Comparison of ENCODE assay signal across 9 mouse cellular contexts in genomic region chr16:34902294-34902680, GRCm38 (mm10).
DNase-seq lines count a peak whose midpoint lies in the region; ATAC-seq and TF ChIP-seq lines count a peak whose summit lies in the region.
"Had no signal": no experiment of that assay in that cellular context is flagged by ENCODE, and none has a peak within 500 bp of the region (broad histone marks: within the 10 kb centered on the region; RNA-seq: fewer than 3 reads in every experiment).

No protein-coding gene starts in this region.

- peaks cover 8% of the 10 kb centered on the region; the same call in 1 of the 2 replicates for H3K4me1 ChIP-seq in heart, embryonic 11.5 days (ENCODE audit: control insufficient read depth, insufficient read depth, low read length)
- H3K4me1 ChIP-seq in forebrain, embryonic 15.5 days, result peaks cover 23% of the 10 kb centered on the region
- peaks cover 28% of the 10 kb centered on the region for H3K4me1 ChIP-seq in hindbrain, embryonic 15.5 days (replicated peaks)
- H3K4me1 ChIP-seq in midbrain, embryonic 11.5 days (ENCODE audit: control insufficient read depth, insufficient read depth, low read length), result peaks cover 17% of the 10 kb centered on the region
- peaks cover 28% of the 10 kb centered on the region for H3K4me1 ChIP-seq in stomach, embryonic 16.5 days (ENCODE audit: control insufficient read depth, insufficient read depth, low read length)

- peak; percentile 74 for TF ChIP-seq CTCF in left cerebral cortex, adult 2 months (IDR thresholded peaks at IDR 0.05)

- H3K4me2 ChIP-seq in heart, embryonic 11.5 days, result no peak overlapping the region
- H3K4me2 ChIP-seq in forebrain, embryonic 15.5 days (replicated peaks), result no peak overlapping the region
- no peak overlapping the region for H3K4me2 ChIP-seq in hindbrain, embryonic 15.5 days
- H3K4me2 ChIP-seq in midbrain, embryonic 11.5 days, result no peak overlapping the region
- H3K4me2 ChIP-seq in stomach, embryonic 16.5 days (ENCODE audit: low read depth, low read length), result no peak overlapping the region

- no peaks in the 10 kb centered on the region for H3K36me3 ChIP-seq in heart, embryonic 11.5 days (ENCODE audit: control insufficient read depth, insufficient read depth, low read length)
- no peaks in the 10 kb centered on the region for H3K36me3 ChIP-seq in forebrain, embryonic 15.5 days
- no peaks in the 10 kb centered on the region for H3K36me3 ChIP-seq in hindbrain, embryonic 15.5 days
- H3K36me3 ChIP-seq in midbrain, embryonic 11.5 days (ENCODE audit: control insufficient read depth, insufficient read depth, low read length), result no peaks in the 10 kb centered on the region
- H3K36me3 ChIP-seq in stomach, embryonic 16.5 days (ENCODE audit: control insufficient read depth, insufficient read depth, low read length), result no peaks in the 10 kb centered on the region

- H3K27ac ChIP-seq in heart, embryonic 11.5 days (ENCODE audit: low read depth, low read length), result no peak overlapping the region
- H3K27ac ChIP-seq in forebrain, embryonic 15.5 days (replicated peaks), result no peak overlapping the region
- no peak overlapping the region for H3K27ac ChIP-seq in hindbrain, embryonic 15.5 days (replicated peaks)
- H3K27ac ChIP-seq in left cerebral cortex, adult 2 months, result no peak overlapping the region
- no peak overlapping the region for H3K27ac ChIP-seq in midbrain, embryonic 11.5 days (ENCODE audit: low read depth, low read length)
- H3K27ac ChIP-seq in stomach, embryonic 16.5 days (ENCODE audit: low read length), result peak overlapping the region; percentile 57; the same call in 1 of the 2 replicates

- peaks cover 14% of the 10 kb centered on the region for H3K27me3 ChIP-seq in heart, embryonic 11.5 days (ENCODE audit: control insufficient read depth, insufficient read depth, low read length)
- no peaks in the 10 kb centered on the region for H3K27me3 ChIP-seq in forebrain, embryonic 15.5 days
- no peaks in the 10 kb centered on the region for H3K27me3 ChIP-seq in hindbrain, embryonic 15.5 days
- H3K27me3 ChIP-seq in midbrain, embryonic 11.5 days (ENCODE audit: control insufficient read depth, insufficient read depth, low read length), result no peaks in the 10 kb centered on the region
- H3K27me3 ChIP-seq in stomach, embryonic 16.5 days (ENCODE audit: control insufficient read depth, insufficient read depth, low read length), result 0 out of 2 replicates have a peak, but pooled peaks cover 3% of the 10 kb centered on the region

- no peak overlapping the region for H3K4me3 ChIP-seq in heart, embryonic 11.5 days (ENCODE audit: low read depth, low read length)
- H3K4me3 ChIP-seq in forebrain, embryonic 15.5 days, result no peak overlapping the region
- no peak overlapping the region for H3K4me3 ChIP-seq in hindbrain, embryonic 15.5 days
- no peak overlapping the region for H3K4me3 ChIP-seq in left cerebral cortex, adult 2 months
- no peak overlapping the region for H3K4me3 ChIP-seq in midbrain, embryonic 11.5 days (ENCODE audit: low read depth, low read length)
- no peak overlapping the region for H3K4me3 ChIP-seq in stomach, embryonic 16.5 days (replicated peaks; ENCODE audit: low read length)
- H3K4me3 ChIP-seq: myocyte had no signal

- 13% methylated on average over 9 of the region's 9 CpGs for WGBS in heart, embryonic 11.5 days (ENCODE audit: insufficient replicate concordance)
- WGBS in forebrain, embryonic 15.5 days, result 11% methylated on average over 9 of the region's 9 CpGs
- WGBS in hindbrain, embryonic 15.5 days, result 21% methylated on average over 9 of the region's 9 CpGs
- WGBS in midbrain, embryonic 11.5 days, result 27% methylated on average over 9 of the region's 9 CpGs
- 12% methylated on average over 9 of the region's 9 CpGs for WGBS in stomach, embryonic 16.5 days

- no peak overlapping the region for H3K9ac ChIP-seq in heart, embryonic 11.5 days (ENCODE audit: low read depth, low read length)
- H3K9ac ChIP-seq in forebrain, embryonic 15.5 days (replicated peaks), result no peak overlapping the region
- H3K9ac ChIP-seq in hindbrain, embryonic 15.5 days, result no peak overlapping the region
- H3K9ac ChIP-seq in midbrain, embryonic 11.5 days (ENCODE audit: low read length), result no peak overlapping the region
- H3K9ac ChIP-seq in stomach, embryonic 16.5 days (ENCODE audit: low read length), result no peak overlapping the region

- intact Hi-C loops in left cerebral cortex, adult 2 months (cut with DNase I), result loop anchor here (1.0 kb wide), 1 partner anchor 65 kb away; no protein-coding TSS in a partner anchor

- peak; percentile 96 for DNase-seq in heart, adult 11 months
- DNase-seq in c-Kit-positive CD71-negative TER-119-negative erythroid progenitor cells, embryonic 14.5 days (ENCODE audit: low read depth), result peak; percentile 50
- peak; percentile 71 to 76 for DNase-seq in left cerebral cortex, adult 2 months (ENCODE audit: extremely low spot score in 1 of 2, low spot score in 2 of 2)
- DNase-seq in midbrain, embryonic 11.5 days (ENCODE audit: low spot score, missing footprints), result peak; percentile 96

- no peaks in the 10 kb centered on the region for H3K9me3 ChIP-seq in heart, embryonic 11.5 days (replicated peaks; ENCODE audit: control insufficient read depth, low read length)
- no peaks in the 10 kb centered on the region for H3K9me3 ChIP-seq in forebrain, embryonic 15.5 days
- no peaks in the 10 kb centered on the region for H3K9me3 ChIP-seq in hindbrain, embryonic 15.5 days
- no peaks in the 10 kb centered on the region for H3K9me3 ChIP-seq in midbrain, embryonic 11.5 days (ENCODE audit: control insufficient read depth, low read length)
- H3K9me3 ChIP-seq in stomach, embryonic 16.5 days (replicated peaks; ENCODE audit: control insufficient read depth, low read length), result no peaks in the 10 kb centered on the region

- ATAC-seq in heart, embryonic 11.5 days (replicated peaks; ENCODE audit: insufficient number of reproducible peaks, low FRiP score, low TSS enrichment), result no peak
- ATAC-seq in forebrain, embryonic 15.5 days (replicated peaks), result peak; percentile 55
- peak; percentile 42; the same call in 1 of the 2 replicates for ATAC-seq in hindbrain, embryonic 15.5 days (ENCODE audit: low FRiP score, low read depth)
- ATAC-seq in midbrain, embryonic 11.5 days (ENCODE audit: low FRiP score), result 0 out of 2 replicates have a peak, but pooled peaks have one; percentile 19
- no peak for ATAC-seq in stomach, embryonic 16.5 days (ENCODE audit: insufficient read depth, low FRiP score)

Comparison
In these comparisons a context has a peak if more than half of its experiments do, and no peak if none do; other contexts are left out.
1. ATAC-seq: peak in forebrain, embryonic 15.5 days (single experiment), hindbrain, embryonic 15.5 days (single experiment) and midbrain, embryonic 11.5 days (single experiment); none in heart, embryonic 11.5 days (single experiment) and stomach, embryonic 16.5 days (single experiment).
2. Peak in every context shown above with its lines, with median percentiles within 50 percentile points of each other: DNase-seq.